Mouse (Mus musculus): ENCODE results near the gene Mov10. TPM values are rescaled to one million over a fixed set of nuclear protein-coding genes. Genes with fewer than 3 reads are reported as not detected.
"Not testable (repeated sequence)": the region's sequence is repeated elsewhere in the genome, so short reads cannot be mapped to it uniquely, and the experiment has no call there.

The Mov10 gene
- total RNA-seq, 2 experiments from 2014 or later, result 8.9 to 12.1 TPM

DNA sequence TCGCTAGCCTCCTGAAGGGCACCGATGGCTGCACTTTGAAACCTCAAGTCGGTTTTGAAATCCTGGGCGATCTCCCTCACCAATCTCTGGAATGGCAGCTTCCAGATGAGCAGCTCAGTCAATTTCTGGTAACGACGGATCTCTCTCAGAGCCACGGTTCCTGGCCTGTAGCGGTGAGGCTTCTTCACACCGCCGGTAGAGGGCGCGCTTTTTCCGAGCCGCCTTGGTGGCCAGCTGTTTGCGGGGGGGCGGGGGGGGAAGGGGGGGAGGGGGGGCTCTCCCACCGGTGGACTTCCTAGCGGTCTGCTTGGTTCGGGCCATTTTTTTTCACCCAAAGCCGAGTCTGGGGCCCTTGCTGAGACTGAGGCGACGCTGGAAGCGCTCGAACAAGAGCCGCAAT, 65.5 kb downstream of the Mov10 start:
- DNase-seq (ENCODE audit: low spot score in 2 of 2); intact Hi-C loops (cut with DNase I): not testable (repeated sequence)

Other genes with a start within 250 kb of the Mov10 start
- gene Slc16a1, start 179.9 kb downstream of the Mov10 start, total RNA-seq (2021), result 10 to 100 TPM; 73.0 to 75.0 TPM
- under 1 TPM; 0.59 to 0.76 TPM for gene Ppm1j, start 37.5 kb downstream of the Mov10 start, total RNA-seq (2021)
- not detected for gene Fam19a3, start 36.7 kb downstream of the Mov10 start, total RNA-seq (2021)
- 10 to 100 TPM; 35.2 to 36.6 TPM for gene Rhoc, start 30.2 kb downstream of the Mov10 start, total RNA-seq (2021)
- 10 to 100 TPM; 31.7 to 33.7 TPM for gene St7l, start 45.4 kb upstream of the Mov10 start, total RNA-seq (2021)
- gene Capza1, start 45.9 kb upstream of the Mov10 start, total RNA-seq (2021), result 10 to 100 TPM; 35.8 to 43.4 TPM
- 1 to 10 TPM; 2.5 to 3.4 TPM for gene Wnt2b, start 143.4 kb upstream of the Mov10 start, total RNA-seq (2021)
- 10 to 100 TPM; 28.3 to 31.0 TPM for gene Cttnbp2nl, start 234.6 kb upstream of the Mov10 start, total RNA-seq (2021)
- gene 4930564D02Rik, start 248.3 kb upstream of the Mov10 start, total RNA-seq (2021), result not detected